Mouse (Mus musculus): ENCODE data around the gene Kctd2. TPM values are rescaled to one million over a fixed set of nuclear protein-coding genes. Genes with fewer than 3 reads are reported as not detected.
A peak's percentile ranks its signal among the peaks of the same experiment; 100 is the strongest.

The Kctd2 gene
- total RNA-seq, 2 experiments from 2014 or later: 22.7 to 26.7 TPM

DNA sequence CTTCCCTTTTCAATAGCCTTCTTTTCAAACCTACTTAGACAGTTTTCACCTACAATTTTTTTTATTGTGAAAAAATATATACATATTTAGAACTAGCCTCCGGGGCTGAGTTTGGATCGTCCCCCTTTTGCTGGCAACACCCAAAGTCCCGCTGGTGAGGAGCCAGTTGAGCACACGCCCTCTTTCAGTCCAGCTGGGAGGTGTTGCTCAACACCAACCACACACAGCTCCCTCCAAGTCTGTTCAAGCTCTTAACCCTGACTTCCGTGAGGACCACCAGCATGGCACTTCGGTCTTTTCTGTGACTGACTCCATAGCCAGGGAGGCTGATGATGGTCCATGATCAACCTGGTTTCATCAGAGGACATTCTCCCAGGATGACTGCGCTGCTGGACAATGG, 21.8 kb upstream of the Kctd2 start:
- peak in 1 of 2 experiments; percentile 41 for DNase-seq
- intact Hi-C loops (cut with DNase I): no loop called here

DNA sequence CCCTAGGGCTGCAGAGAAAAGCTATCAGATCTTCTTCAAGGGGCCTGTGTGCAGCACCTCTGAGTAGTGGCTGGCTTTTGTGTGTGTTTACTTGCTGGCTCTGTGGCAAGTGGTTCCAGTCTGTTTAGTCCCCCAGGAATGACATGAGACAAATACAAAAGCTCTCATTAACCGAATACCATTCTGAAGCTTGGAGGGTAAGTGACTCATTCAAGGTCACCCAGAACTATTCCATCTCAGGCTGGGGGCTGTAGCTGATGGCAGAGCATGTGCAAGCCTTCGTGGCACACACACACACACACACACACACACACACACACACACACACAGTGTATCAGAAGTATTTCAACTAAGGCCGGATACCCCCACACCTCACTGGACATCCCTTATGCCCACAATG, 19.8 kb upstream of the Kctd2 start:
- DNase-seq: no peak
- intact Hi-C loops (cut with DNase I): no loop called here

DNA sequence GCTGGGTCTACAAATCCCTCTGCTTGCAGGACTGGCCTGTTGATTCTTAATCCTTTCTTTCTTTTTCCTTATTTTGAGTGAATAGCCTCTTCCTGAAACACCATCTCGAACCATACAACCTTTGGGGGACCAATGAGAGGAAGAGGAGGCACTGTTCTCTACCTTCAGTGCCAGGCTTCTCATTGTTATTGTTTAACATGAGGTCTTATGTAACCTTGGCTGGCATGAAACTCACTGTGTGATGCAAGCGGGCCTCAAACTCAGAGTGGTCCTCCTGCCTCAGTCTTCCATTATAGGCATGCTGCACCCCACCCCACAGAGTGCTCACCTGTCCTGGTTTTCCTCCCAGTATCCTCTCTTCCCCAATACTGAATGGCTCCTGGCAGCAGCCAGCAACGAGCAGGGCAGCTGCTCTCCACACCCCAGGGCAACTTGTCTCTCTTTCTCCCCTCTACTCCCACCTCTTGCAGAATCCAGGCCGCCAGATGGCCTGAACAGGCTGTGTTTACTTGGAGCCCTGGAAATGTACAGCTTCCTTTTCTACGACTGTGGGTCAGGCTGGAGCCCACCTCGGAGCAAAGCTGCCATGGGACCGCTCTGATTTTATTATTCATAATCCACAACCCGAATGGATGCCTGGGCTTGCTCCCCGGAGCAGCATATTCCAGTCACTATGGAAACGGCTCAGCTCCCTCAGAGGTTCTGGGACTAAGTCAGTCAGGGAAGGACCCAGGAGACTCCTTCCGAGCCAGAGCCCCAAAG, 19.1 kb upstream of the Kctd2 start:
- intact Hi-C loops (cut with DNase I): no loop called here
- DNase-seq: no peak

DNA sequence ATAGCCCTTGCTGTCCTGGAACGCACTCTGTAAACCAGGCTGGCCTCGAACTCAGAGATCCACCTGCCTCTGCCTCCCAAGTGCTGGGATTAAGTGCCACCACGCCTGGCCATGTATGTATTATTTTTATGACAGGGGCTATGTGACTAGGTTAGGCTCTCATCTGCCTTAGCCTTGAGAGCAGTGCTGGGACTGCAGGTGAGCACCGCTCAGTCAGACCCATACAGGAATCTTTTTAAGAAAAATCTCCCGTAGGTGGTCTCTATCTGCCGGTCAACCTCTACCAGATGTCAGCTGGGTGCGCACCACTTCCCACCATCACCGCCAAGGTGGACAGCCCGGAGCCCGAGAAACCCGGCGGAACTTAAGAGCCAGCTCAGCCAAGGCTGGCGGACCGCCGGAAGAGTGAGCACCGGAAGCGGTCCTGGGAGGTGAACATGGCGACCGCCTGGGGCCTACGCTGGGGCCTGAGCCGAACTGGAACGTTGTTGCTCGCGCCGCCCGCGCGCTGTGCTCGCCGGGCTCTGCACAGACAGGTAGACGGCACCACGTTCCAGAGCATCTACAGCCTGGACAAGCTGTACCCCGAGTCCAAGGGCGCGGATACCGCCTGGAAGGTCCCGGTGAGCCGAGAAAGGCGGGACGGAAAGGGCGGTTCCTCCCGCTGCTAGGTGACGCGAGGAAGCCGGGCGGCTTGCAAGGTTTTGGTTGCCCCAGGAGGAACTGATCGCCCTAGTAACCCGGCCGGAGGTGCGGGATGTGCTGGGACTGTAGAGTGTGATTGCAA, 16.4 kb upstream of the Kctd2 start, which contains the start of gene Mrpl58:
Gene Mrpl58, plus strand, starts transcription at position 415 of the 787 bp plus-strand sequence.
- intact Hi-C loops (cut with DNase I): loop anchor here (2.0 kb wide), 1 partner anchor 21 kb away; no protein-coding TSS in a partner anchor
- peak; percentile 92 to 94 for DNase-seq

- intact Hi-C loops (cut with DNase I): no loop called here
- no peak for DNase-seq
Observed at GRCm38 (mm10) chr11:115405723-115406122, 14.2 kb upstream of the Kctd2 start.

GRCm38 (mm10) chr11:115406858-115407401, 13.0 kb upstream of the Kctd2 start:
- DNase-seq: no peak

DNA sequence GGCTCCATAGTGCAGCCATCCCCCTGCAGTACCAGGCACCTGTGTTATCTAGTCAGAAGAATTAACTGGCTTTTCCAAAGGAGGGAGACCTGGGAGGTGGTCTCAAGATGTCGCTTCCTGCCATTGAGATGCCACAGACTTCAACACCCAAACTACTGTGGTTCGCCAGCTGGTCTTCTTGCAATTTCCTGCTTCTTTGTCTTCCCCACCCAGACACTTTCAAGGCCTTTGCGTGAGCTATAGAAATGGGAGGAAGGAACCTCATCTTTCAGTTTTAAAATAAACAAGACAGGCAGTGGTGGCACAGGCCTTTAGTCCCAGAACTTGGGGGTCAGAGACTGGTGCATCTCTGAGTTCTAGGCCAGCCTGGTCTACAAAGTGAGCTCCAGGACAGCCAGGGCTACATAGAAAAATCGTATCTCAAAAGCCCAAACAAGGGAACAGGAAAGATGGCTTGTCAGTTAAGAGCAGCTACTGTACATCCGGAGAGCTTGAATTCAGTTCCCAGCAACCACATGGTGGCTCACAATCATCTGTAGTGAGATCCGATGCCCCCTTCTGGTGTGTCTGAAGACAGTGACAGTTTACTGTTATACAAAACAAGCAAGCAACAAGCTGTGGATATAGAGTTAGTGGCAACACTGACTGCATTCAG, 11.5 kb upstream of the Kctd2 start:
- intact Hi-C loops (cut with DNase I): no loop called here
- DNase-seq: no peak

More at GRCm38 (mm10) chr11:115406858-115407401, 13.0 kb upstream of the Kctd2 start:
- intact Hi-C loops (cut with DNase I): no loop called here

- DNase-seq: no peak
- intact Hi-C loops (cut with DNase I): no loop called here
Observed at GRCm38 (mm10) chr11:115409556-115409955, 10.4 kb upstream of the Kctd2 start.

DNA sequence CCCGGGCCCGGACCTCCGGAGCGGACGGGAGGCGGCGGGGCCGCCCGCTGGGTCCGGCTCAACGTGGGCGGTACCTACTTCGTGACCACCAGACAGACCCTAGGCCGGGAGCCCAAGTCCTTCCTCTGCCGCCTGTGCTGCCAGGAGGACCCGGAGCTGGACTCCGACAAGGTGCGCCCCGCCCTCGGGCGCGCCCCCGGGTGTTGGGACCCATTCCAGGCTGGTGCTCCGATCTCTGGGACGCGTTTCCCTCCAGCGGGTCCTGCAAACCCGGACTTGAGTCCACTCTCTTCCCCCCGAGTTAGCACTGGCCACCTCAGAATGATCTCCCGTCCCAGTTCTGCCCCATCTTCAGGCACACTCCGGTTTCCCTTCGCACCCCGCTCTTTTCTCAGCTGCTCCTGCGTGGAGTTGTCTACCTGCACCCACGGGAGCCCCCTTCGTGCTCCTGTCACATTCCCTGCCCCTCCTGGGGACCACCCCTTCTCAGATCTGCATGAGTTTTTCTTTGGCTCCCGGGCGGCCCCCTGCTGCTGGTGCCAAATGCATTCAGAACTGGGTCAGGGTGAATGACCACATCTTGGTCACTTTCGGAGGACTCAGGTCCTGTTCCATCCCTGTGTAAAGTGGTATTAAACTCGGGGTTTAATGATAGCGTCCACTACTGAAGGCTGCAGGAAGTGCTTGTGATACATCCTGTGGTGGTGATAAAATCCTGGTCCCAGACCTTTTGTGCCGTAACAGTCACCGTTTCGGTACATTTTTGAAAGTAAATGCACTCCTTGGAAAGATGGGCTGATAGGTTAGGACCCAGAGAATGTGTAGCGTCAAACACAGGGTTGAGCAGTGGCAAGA, 635 bp downstream of the Kctd2 start:
- peak; percentile 78 for DNase-seq
- intact Hi-C loops (cut with DNase I): no loop called here

DNA sequence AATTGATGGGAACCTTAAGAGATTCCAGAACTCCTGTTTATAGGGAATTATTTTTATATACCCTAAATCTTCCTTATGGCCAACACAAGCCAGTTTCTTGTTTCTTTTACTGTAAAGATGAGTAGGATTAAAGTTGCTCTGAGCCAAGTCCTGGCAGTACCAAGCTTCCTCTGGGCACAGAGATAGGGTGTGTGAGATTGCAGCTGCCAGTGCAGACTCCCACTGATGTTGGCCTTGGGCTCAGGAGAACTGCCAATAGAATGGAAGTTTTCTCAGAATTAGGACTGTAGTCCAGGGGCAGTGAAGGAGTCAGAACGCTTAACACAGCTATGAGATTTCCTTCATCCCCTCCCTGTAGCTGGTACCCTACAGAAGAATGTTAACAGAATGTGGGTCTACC, 1.4 kb downstream of the Kctd2 start:
- DNase-seq: no peak
- intact Hi-C loops (cut with DNase I): no loop called here

GRCm38 (mm10) chr11:115421972-115422371, 2.0 kb downstream of the Kctd2 start:
- no peak for DNase-seq
- intact Hi-C loops (cut with DNase I): no loop called here

- intact Hi-C loops (cut with DNase I): no loop called here
- no peak for DNase-seq
Observed at GRCm38 (mm10) chr11:115423091-115423490, 3.2 kb downstream of the Kctd2 start.

DNA sequence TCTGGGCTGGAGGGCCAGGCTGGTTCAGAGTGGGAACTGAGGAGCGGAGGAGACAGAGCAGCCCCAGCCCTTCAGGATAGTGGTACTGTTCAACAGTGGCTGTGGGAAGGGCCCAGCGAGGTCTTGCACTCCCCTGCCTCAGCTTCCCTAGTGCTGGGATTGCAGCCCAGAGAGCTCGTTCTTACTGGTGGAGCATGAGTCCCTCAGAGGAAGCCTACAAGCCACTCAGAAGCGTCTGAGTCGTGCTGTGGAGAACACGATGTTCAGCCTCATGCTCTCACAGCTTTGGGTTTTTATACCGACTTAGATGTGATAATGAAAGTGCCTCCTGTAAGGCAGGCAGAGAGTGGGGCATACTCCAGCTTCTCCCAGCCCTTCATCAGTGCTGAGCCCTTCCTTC, 4.7 kb downstream of the Kctd2 start:
- intact Hi-C loops (cut with DNase I): no loop called here
- no peak for DNase-seq

DNA sequence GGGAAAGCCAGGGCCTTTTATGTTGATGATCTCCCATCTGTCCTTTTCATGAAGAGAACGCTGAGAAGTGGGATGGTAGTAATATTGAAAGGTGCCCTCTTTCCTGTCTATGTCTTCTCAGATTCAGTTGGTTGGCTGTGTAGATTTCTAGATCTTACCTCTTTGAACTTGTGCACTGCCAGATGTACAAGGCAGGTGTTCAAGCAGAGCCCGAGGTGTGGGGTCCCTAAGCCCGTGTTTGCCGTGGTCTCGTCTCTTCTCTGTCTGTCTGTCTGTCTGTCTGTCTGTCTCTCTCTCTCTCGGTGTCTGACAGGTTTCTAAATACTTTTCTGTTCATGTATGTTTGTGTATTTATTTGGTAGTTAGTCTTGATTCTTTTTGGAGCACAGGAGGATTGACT, 5.7 kb downstream of the Kctd2 start:
- DNase-seq: no peak

DNA sequence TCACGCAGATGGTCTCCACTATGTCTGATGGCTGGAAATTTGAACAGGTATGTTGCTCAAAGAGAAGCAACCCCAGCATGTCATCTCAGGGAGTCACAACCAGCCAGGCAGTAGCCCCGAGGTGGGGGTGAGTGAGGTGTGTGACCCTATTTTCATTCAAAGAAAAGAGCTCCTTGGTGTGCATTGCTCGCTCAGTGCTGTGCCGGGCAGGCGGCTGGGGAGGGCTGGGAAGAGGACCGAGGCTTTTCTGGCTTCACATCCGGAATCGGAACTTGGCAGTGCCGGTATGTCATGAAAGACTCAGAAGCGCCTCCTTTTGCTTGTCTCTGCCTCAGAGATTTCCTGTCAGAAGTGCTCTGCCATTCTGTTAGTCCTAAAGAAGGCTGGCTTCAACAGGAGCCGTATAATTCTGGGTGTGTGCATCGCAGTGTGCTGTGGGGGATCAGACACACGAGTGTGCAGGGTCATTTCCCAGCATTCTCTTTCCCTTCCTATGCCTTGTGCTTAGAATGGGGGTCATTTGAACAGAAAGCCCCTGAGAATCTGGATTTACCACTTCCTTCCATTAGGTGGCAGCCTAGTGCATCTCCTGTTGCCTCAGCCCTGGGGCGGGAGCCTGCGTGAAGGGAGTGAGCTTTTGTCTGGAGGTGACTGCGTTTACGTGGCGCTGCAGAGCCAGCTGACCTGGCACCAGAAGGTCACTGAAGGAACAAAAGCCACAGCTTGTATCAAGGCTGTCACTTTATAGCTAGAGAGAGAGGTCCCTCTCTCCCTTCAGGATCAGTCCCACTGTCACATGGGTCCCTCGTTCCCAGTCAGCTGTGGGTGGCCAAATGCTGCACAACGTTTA, 7.8 kb downstream of the Kctd2 start:
- peak; percentile 86 to 88 for DNase-seq
- intact Hi-C loops (cut with DNase I): loop anchor here (2.0 kb wide), 1 partner anchor 47 kb away; the partner anchor contains the start of gene Armc7

More for the DNA sequence above, 5.7 kb downstream of the Kctd2 start:
- intact Hi-C loops (cut with DNase I): no loop called here

- intact Hi-C loops (cut with DNase I): loop anchor here (2.0 kb wide), 1 partner anchor 45 kb away; the partner anchor contains the start of gene Armc7
Observed at GRCm38 (mm10) chr11:115429307-115429706, 9.4 kb downstream of the Kctd2 start.

GRCm38 (mm10) chr11:115430561-115430960, 10.6 kb downstream of the Kctd2 start:
- intact Hi-C loops (cut with DNase I): no loop called here
- DNase-seq: no peak

More at GRCm38 (mm10) chr11:115429307-115429706, 9.4 kb downstream of the Kctd2 start:
- DNase-seq: peak in 1 of 2 experiments; percentile 44

GRCm38 (mm10) chr11:115432814-115433213, 12.9 kb downstream of the Kctd2 start:
- DNase-seq: no peak
- intact Hi-C loops (cut with DNase I): no loop called here

DNA sequence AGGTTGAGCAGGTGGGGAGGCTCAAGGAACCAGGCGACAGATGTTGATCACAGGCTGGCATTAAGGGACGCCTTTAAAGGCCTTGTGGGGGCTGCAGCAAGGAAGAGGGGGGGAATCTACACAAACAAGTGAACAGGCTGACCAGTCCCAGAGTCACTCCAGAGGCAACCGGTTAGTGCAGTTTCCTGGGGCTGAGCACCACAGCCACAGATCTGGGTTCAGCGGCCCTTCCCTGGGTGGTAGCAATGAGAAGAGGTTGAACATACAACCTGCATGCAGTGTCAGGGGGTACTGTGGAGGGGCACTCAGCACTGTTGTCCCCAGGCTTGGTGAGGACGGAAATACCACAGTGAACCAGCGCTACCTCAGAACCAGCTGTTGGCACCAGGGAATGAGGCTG, 13.4 kb downstream of the Kctd2 start:
- intact Hi-C loops (cut with DNase I): no loop called here
- no peak for DNase-seq
